Mouse (Mus musculus): ENCODE results near the gene Nipbl.

DNA sequence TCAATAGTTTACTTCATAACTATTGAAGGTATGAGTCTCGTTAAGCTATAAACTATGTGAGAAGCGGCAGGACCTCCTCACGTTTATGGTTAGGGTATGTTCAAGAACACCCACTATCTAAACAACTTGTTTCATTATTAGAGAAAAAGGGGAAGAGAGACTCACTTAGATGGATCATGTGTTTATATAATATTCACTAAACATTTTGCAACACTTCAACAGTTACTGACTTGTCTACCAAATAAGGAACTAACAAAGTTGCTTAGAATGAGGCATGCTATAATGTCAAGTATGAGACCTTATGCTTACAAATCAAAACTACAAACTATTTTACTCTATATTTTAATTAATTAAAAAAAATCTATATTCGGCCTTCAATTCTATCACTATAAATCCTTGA, 103.7 kb downstream of the Nipbl start:
- TF ChIP-seq CTCF (IDR thresholded peaks at IDR 0.05; ENCODE audit: low read depth), result no peak
- TF ChIP-seq EP300 (optimal IDR thresholded peaks at IDR 0.05), result no peak
